ENCODE assay signal across 26 mouse cellular contexts in genomic region chr4:150384405-150384804, GRCm38 (mm10).
DNase-seq lines count a peak whose midpoint lies in the region; ATAC-seq and TF ChIP-seq lines count a peak whose summit lies in the region.
"Had no signal": no experiment of that assay in that cellular context is flagged by ENCODE, and none has a peak within 500 bp of the region (broad histone marks: within the 10 kb centered on the region; RNA-seq: fewer than 3 reads in every experiment).

No protein-coding gene starts in this region.

- ATAC-seq in intestine, embryonic 14.5 days (replicated peaks; ENCODE audit: low FRiP score, low TSS enrichment, low read depth): no peak
- no peak for ATAC-seq in intestine, postnatal 0 days
- ATAC-seq in midbrain, embryonic 16.5 days: peak; percentile 32; the same call in 1 of the 2 replicates
- ATAC-seq: forebrain, embryonic 15.5 days had no signal

- peaks cover 17% of the 10 kb centered on the region for H3K4me1 ChIP-seq in intestine, embryonic 14.5 days (replicated peaks; ENCODE audit: control insufficient read depth, insufficient read depth, low read length)
- peaks cover 5% of the 10 kb centered on the region; the same call in 1 of the 2 replicates for H3K4me1 ChIP-seq in intestine, postnatal 0 days (replicated peaks; ENCODE audit: control insufficient read depth, insufficient read depth, low read length)
- peaks cover 8% of the 10 kb centered on the region for H3K4me1 ChIP-seq in midbrain, embryonic 16.5 days (ENCODE audit: control insufficient read depth, insufficient read depth, low read length)
- peaks cover 34% of the 10 kb centered on the region for H3K4me1 ChIP-seq in midbrain, embryonic 10.5 days

- no peaks in the 10 kb centered on the region for H3K9me3 ChIP-seq in intestine, embryonic 14.5 days (ENCODE audit: control insufficient read depth, low read length)
- no peaks in the 10 kb centered on the region for H3K9me3 ChIP-seq in intestine, postnatal 0 days (ENCODE audit: control insufficient read depth)
- no peaks in the 10 kb centered on the region for H3K9me3 ChIP-seq in midbrain, embryonic 16.5 days (replicated peaks; ENCODE audit: control insufficient read depth, low read length, poor library complexity, severe bottlenecking)
- H3K9me3 ChIP-seq in midbrain, embryonic 10.5 days (replicated peaks): no peaks in the 10 kb centered on the region
- H3K9me3 ChIP-seq: forebrain, embryonic 15.5 days; heart, embryonic 10.5 days; heart, embryonic 15.5 days; kidney, embryonic 15.5 days; limb, embryonic 13.5 days; liver, embryonic 13.5 days; neural tube, embryonic 12.5 days; stomach, embryonic 15.5 days had no signal

- H3K4me2 ChIP-seq in intestine, embryonic 14.5 days (ENCODE audit: low read length): no peak overlapping the region
- H3K4me2 ChIP-seq in intestine, postnatal 0 days (replicated peaks; ENCODE audit: low read depth): no peak overlapping the region
- H3K4me2 ChIP-seq in midbrain, embryonic 16.5 days (ENCODE audit: low read length): no peak overlapping the region
- H3K4me2 ChIP-seq: forebrain, embryonic 15.5 days; heart, embryonic 15.5 days; kidney, embryonic 15.5 days; limb, embryonic 13.5 days; liver, embryonic 13.5 days; neural tube, embryonic 12.5 days; stomach, embryonic 15.5 days had no signal

- no peaks in the 10 kb centered on the region for H3K36me3 ChIP-seq in intestine, embryonic 14.5 days (ENCODE audit: control insufficient read depth, insufficient read depth, low read length)
- no peaks in the 10 kb centered on the region for H3K36me3 ChIP-seq in intestine, postnatal 0 days (ENCODE audit: control insufficient read depth, insufficient read depth)
- H3K36me3 ChIP-seq in midbrain, embryonic 16.5 days (ENCODE audit: control insufficient read depth, insufficient read depth, low read length): no peaks in the 10 kb centered on the region
- H3K36me3 ChIP-seq in midbrain, embryonic 10.5 days: 0 out of 2 replicates have a peak, but pooled peaks cover 4% of the 10 kb centered on the region
- H3K36me3 ChIP-seq: forebrain, embryonic 15.5 days; heart, embryonic 10.5 days; heart, embryonic 15.5 days; kidney, embryonic 15.5 days; limb, embryonic 13.5 days; liver, embryonic 13.5 days; neural tube, embryonic 12.5 days; stomach, embryonic 15.5 days had no signal

- WGBS in intestine, embryonic 14.5 days: 49% methylated on average over 8 of the region's 8 CpGs
- 65% methylated on average over 8 of the region's 8 CpGs for WGBS in intestine, postnatal 0 days
- 37% methylated on average over 8 of the region's 8 CpGs for WGBS in midbrain, embryonic 16.5 days
- WGBS in midbrain, embryonic 10.5 days: 73% methylated on average over 8 of the region's 8 CpGs

- no peak overlapping the region for H3K4me3 ChIP-seq in intestine, embryonic 14.5 days (ENCODE audit: low read depth, low read length)
- no peak overlapping the region for H3K4me3 ChIP-seq in intestine, postnatal 0 days (ENCODE audit: low read depth, low read length)
- no peak overlapping the region for H3K4me3 ChIP-seq in midbrain, embryonic 16.5 days (ENCODE audit: low read depth, low read length)
- no peak overlapping the region for H3K4me3 ChIP-seq in midbrain, embryonic 10.5 days
- H3K4me3 ChIP-seq: forebrain, embryonic 15.5 days; heart, embryonic 10.5 days; heart, embryonic 15.5 days; kidney, embryonic 15.5 days; layer of hippocampus, adult 2 months; limb, embryonic 13.5 days; liver, embryonic 13.5 days; neural tube, embryonic 12.5 days; stomach, embryonic 15.5 days had no signal

- no peak for TF ChIP-seq CTCF in intestine, postnatal 0 days (IDR thresholded peaks at IDR 0.05; ENCODE audit: low read depth)

- no peak overlapping the region for H3K9ac ChIP-seq in intestine, embryonic 14.5 days (ENCODE audit: low read length)
- no peak overlapping the region for H3K9ac ChIP-seq in intestine, postnatal 0 days (ENCODE audit: low read depth, low read length)
- no peak overlapping the region for H3K9ac ChIP-seq in midbrain, embryonic 16.5 days (ENCODE audit: low read depth, low read length)
- H3K9ac ChIP-seq: forebrain, embryonic 15.5 days; heart, embryonic 15.5 days; kidney, embryonic 15.5 days; limb, embryonic 13.5 days; liver, embryonic 13.5 days; neural tube, embryonic 12.5 days; stomach, embryonic 15.5 days had no signal

- H3K27ac ChIP-seq in intestine, embryonic 14.5 days (ENCODE audit: low read depth): no peak overlapping the region
- no peak overlapping the region for H3K27ac ChIP-seq in intestine, postnatal 0 days (ENCODE audit: low read depth, low read length)
- no peak overlapping the region for H3K27ac ChIP-seq in midbrain, embryonic 16.5 days (ENCODE audit: low read length)
- no peak overlapping the region for H3K27ac ChIP-seq in midbrain, embryonic 10.5 days (replicated peaks)
- H3K27ac ChIP-seq: forebrain, embryonic 15.5 days; heart, embryonic 10.5 days; heart, embryonic 15.5 days; kidney, embryonic 15.5 days; layer of hippocampus, adult 2 months; limb, embryonic 13.5 days; liver, embryonic 13.5 days; neural tube, embryonic 12.5 days; stomach, embryonic 15.5 days had no signal

- H3K27me3 ChIP-seq in intestine, embryonic 14.5 days (replicated peaks; ENCODE audit: control insufficient read depth, insufficient read depth, low read length): no peaks in the 10 kb centered on the region
- no peaks in the 10 kb centered on the region for H3K27me3 ChIP-seq in intestine, postnatal 0 days (replicated peaks; ENCODE audit: control insufficient read depth, insufficient read depth, low read length)
- H3K27me3 ChIP-seq in midbrain, embryonic 16.5 days (ENCODE audit: control insufficient read depth, insufficient read depth, low read depth, low read length): no peaks in the 10 kb centered on the region
- H3K27me3 ChIP-seq in midbrain, embryonic 10.5 days (ENCODE audit: low read depth, poor library complexity, severe bottlenecking): no peaks in the 10 kb centered on the region
- H3K27me3 ChIP-seq: forebrain, embryonic 15.5 days; heart, embryonic 15.5 days; kidney, embryonic 15.5 days; limb, embryonic 13.5 days; liver, embryonic 13.5 days; neural tube, embryonic 12.5 days; stomach, embryonic 15.5 days had no signal

- DNase-seq in embryo, embryonic 10 days (ENCODE audit: low spot score): peak; percentile 25
- DNase-seq in embryo, embryonic 9.5 days (ENCODE audit: extremely low spot score): no peak
- peak; percentile 48 for DNase-seq in intestine, embryonic 14.5 days (ENCODE audit: low spot score)
- no peak for DNase-seq in midbrain, embryonic 10.5 days (ENCODE audit: low spot score)
- peak; percentile 72 for DNase-seq in NIH3T3 (ENCODE audit: low read depth)
- DNase-seq in spleen, postnatal 10 days (ENCODE audit: low spot score in 2 of 2): no peak
- DNase-seq: adrenal gland, postnatal 25 days; cerebellum, adult 2 months; cerebellum, postnatal 14 days; gastrocnemius, postnatal 25 days; heart, adult 11 months; kidney, adult 11 months; kidney, postnatal 36 days; liver, embryonic 13.5 days; lung, adult 18-20 months; lung, postnatal 10 days had no signal

Comparison
In these comparisons a context has a peak if more than half of its experiments do, and no peak if none do; other contexts are left out.
1. DNase-seq: peak in embryo, embryonic 10 days (single experiment), intestine, embryonic 14.5 days (single experiment) and NIH3T3 (single experiment); none in embryo, embryonic 9.5 days (single experiment), midbrain, embryonic 10.5 days (single experiment) and spleen, postnatal 10 days (0 of 2).